Mouse (Mus musculus): Measurements from ENCODE around the gene Mup6. TPM values are rescaled to one million over a fixed set of nuclear protein-coding genes. Genes with fewer than 3 reads are reported as not detected.

Gene Mup6
- polyA plus RNA-seq, 1 experiment from 2014 or later, result not detected

Other genes with a start within 250 kb of the Mup6 start
- 102 and 111 TPM in 2 replicates for gene Inip, start 162.7 kb upstream of the Mup6 start, polyA plus RNA-seq (2016; fragmentation: Nextera tagmentation; extraction: Ambion mirVana)
- 5.7 and 5.8 TPM in 2 replicates for gene Snx30, start 158.5 kb upstream of the Mup6 start, polyA plus RNA-seq (2016; fragmentation: Nextera tagmentation; extraction: Ambion mirVana)
- not detected in 2 replicates for gene Slc46a2, start 49.2 kb upstream of the Mup6 start, polyA plus RNA-seq (2016; fragmentation: Nextera tagmentation; extraction: Ambion mirVana)
- gene Mup4, start 3.6 kb upstream of the Mup6 start, polyA plus RNA-seq (2016; fragmentation: Nextera tagmentation; extraction: Ambion mirVana), result not detected in 2 replicates
- not detected in 2 replicates for gene Mup7, start 106.2 kb downstream of the Mup6 start, polyA plus RNA-seq (2016; fragmentation: Nextera tagmentation; extraction: Ambion mirVana)
- not detected in 2 replicates for gene Mup2, start 190.0 kb downstream of the Mup6 start, polyA plus RNA-seq (2016; fragmentation: Nextera tagmentation; extraction: Ambion mirVana)